Mouse (Mus musculus): ENCODE results near the gene Efna2. TPM values are rescaled to one million over a fixed set of nuclear protein-coding genes. Genes with fewer than 3 reads are reported as not detected.
"Not testable (repeated sequence)": the region's sequence is repeated elsewhere in the genome, so short reads cannot be mapped to it uniquely, and the experiment has no call there.

Efna2 gene
- polyA plus RNA-seq, 1 experiment from 2014 or later: 24.8 TPM

- no peak overlapping the region for H3K9ac ChIP-seq (ENCODE audit: low read depth, low read length)
- H3K9me3 ChIP-seq (ENCODE audit: control insufficient read depth, low read length): no peaks in the 10 kb centered on the region
- peak; percentile 67 for ATAC-seq (ENCODE audit: low FRiP score)
- peak overlapping the region; percentile 19; the same call in 1 of the 2 replicates for H3K27ac ChIP-seq (ENCODE audit: low read depth, low read length)
- peak overlapping the region; percentile 32 for H3K4me2 ChIP-seq (replicated peaks; ENCODE audit: low read depth, low read length)
- H3K36me3 ChIP-seq (ENCODE audit: control insufficient read depth, insufficient read depth, low read length): no peaks in the 10 kb centered on the region
- WGBS: 4% methylated on average over 24 of the region's 24 CpGs
- H3K4me1 ChIP-seq (replicated peaks; ENCODE audit: control insufficient read depth, insufficient read depth, low read length): peaks cover 9% of the 10 kb centered on the region; the same call in 1 of the 2 replicates
- peak; percentile 67 for DNase-seq (ENCODE audit: low spot score)
- H3K4me3 ChIP-seq (ENCODE audit: low read depth, low read length): no peak overlapping the region; the same call in 1 of the 2 replicates
- no peaks in the 10 kb centered on the region for H3K27me3 ChIP-seq (ENCODE audit: control insufficient read depth, insufficient read depth, low read length)
These were observed 29.6 kb downstream of the Efna2 start for GRCm38 (mm10) chr10:80208841-80209371.

GRCm38 (mm10) chr10:80211547-80212103 lies 32.3 kb downstream of the Efna2 start:
- not testable (repeated sequence) for DNase-seq (ENCODE audit: low spot score); H3K36me3 ChIP-seq (ENCODE audit: control insufficient read depth, insufficient read depth, low read length); H3K4me3 ChIP-seq (ENCODE audit: low read depth, low read length); H3K9me3 ChIP-seq (ENCODE audit: control insufficient read depth, low read length); H3K27ac ChIP-seq (ENCODE audit: low read depth, low read length); H3K9ac ChIP-seq (ENCODE audit: low read depth, low read length); H3K27me3 ChIP-seq (ENCODE audit: control insufficient read depth, insufficient read depth, low read length); H3K4me2 ChIP-seq (replicated peaks; ENCODE audit: low read depth, low read length); ATAC-seq (ENCODE audit: low FRiP score)
- WGBS: 76% methylated on average over 7 of the region's 7 CpGs
- H3K4me1 ChIP-seq (replicated peaks; ENCODE audit: control insufficient read depth, insufficient read depth, low read length): peaks cover 12% of the 10 kb centered on the region; the same call in 1 of the 2 replicates

- ATAC-seq (ENCODE audit: low FRiP score): no peak
- WGBS: 14% methylated on average over 16 of the region's 16 CpGs
- no peak overlapping the region for H3K4me3 ChIP-seq (ENCODE audit: low read depth, low read length)
- H3K4me2 ChIP-seq (replicated peaks; ENCODE audit: low read depth, low read length): no peak overlapping the region
- no peak for DNase-seq (ENCODE audit: low spot score)
- no peaks in the 10 kb centered on the region for H3K27me3 ChIP-seq (ENCODE audit: control insufficient read depth, insufficient read depth, low read length)
- H3K4me1 ChIP-seq (replicated peaks; ENCODE audit: control insufficient read depth, insufficient read depth, low read length): peaks cover 4% of the 10 kb centered on the region; the same call in 1 of the 2 replicates
- no peaks in the 10 kb centered on the region for H3K36me3 ChIP-seq (ENCODE audit: control insufficient read depth, insufficient read depth, low read length)
- H3K9me3 ChIP-seq (ENCODE audit: control insufficient read depth, low read length): no peaks in the 10 kb centered on the region
- peak overlapping the region; percentile 57 for H3K9ac ChIP-seq (ENCODE audit: low read depth, low read length)
- peak overlapping the region; percentile 36; the same call in 1 of the 2 replicates for H3K27ac ChIP-seq (ENCODE audit: low read depth, low read length)
These were observed 35.9 kb downstream of the Efna2 start for GRCm38 (mm10) chr10:80215048-80215772.

- DNase-seq (ENCODE audit: low spot score) (no peak), ATAC-seq (ENCODE audit: low FRiP score) (no peak)
- H3K4me2 ChIP-seq (replicated peaks; ENCODE audit: low read depth, low read length): no peak overlapping the region
- 43% methylated on average over 6 of the region's 9 CpGs for WGBS
- H3K27ac ChIP-seq (ENCODE audit: low read depth, low read length): no peak overlapping the region
- H3K36me3 ChIP-seq (ENCODE audit: control insufficient read depth, insufficient read depth, low read length): no peaks in the 10 kb centered on the region
- no peaks in the 10 kb centered on the region for H3K9me3 ChIP-seq (ENCODE audit: control insufficient read depth, low read length)
- H3K4me3 ChIP-seq (ENCODE audit: low read depth, low read length): no peak overlapping the region
- no peaks in the 10 kb centered on the region for H3K27me3 ChIP-seq (ENCODE audit: control insufficient read depth, insufficient read depth, low read length)
- H3K9ac ChIP-seq (ENCODE audit: low read depth, low read length): no peak overlapping the region
- H3K4me1 ChIP-seq (replicated peaks; ENCODE audit: control insufficient read depth, insufficient read depth, low read length): peaks cover under 1% of the 10 kb centered on the region; the same call in 1 of the 2 replicates
These were observed 41.4 kb downstream of the Efna2 start for GRCm38 (mm10) chr10:80220676-80221075.

- H3K4me2 ChIP-seq (replicated peaks; ENCODE audit: low read depth, low read length); H3K36me3 ChIP-seq (ENCODE audit: control insufficient read depth, insufficient read depth, low read length); H3K27me3 ChIP-seq (ENCODE audit: control insufficient read depth, insufficient read depth, low read length); DNase-seq (ENCODE audit: low spot score); H3K9me3 ChIP-seq (ENCODE audit: control insufficient read depth, low read length); H3K4me1 ChIP-seq (replicated peaks; ENCODE audit: control insufficient read depth, insufficient read depth, low read length); H3K4me3 ChIP-seq (ENCODE audit: low read depth, low read length); H3K9ac ChIP-seq (ENCODE audit: low read depth, low read length); ATAC-seq (ENCODE audit: low FRiP score); H3K27ac ChIP-seq (ENCODE audit: low read depth, low read length): not testable (repeated sequence)
- 84% methylated on average over 2 of the region's 2 CpGs for WGBS
These were observed 43.9 kb downstream of the Efna2 start for GRCm38 (mm10) chr10:80223137-80223536.

GRCm38 (mm10) chr10:80226071-80226415 lies 46.8 kb downstream of the Efna2 start:
- Histone ChIP-seq H3K27ac (ENCODE audit: low read depth, low read length) (peak overlapping the region; percentile 90), H3K4me2 (replicated peaks; ENCODE audit: low read depth, low read length) (peak overlapping the region; percentile 93), H3K4me3 (ENCODE audit: low read depth, low read length) (peak overlapping the region; percentile 85), H3K4me1 (replicated peaks; ENCODE audit: control insufficient read depth, insufficient read depth, low read length) (peaks cover 11% of the 10 kb centered on the region), H3K9ac (ENCODE audit: low read depth, low read length) (peak overlapping the region; percentile 45; the same call in 1 of the 2 replicates), H3K36me3 (ENCODE audit: control insufficient read depth, insufficient read depth, low read length) (no peaks in the 10 kb centered on the region), H3K27me3 (ENCODE audit: control insufficient read depth, insufficient read depth, low read length) (no peaks in the 10 kb centered on the region), H3K9me3 (ENCODE audit: control insufficient read depth, low read length) (no peaks in the 10 kb centered on the region)
- WGBS: 1% methylated on average over 14 of the region's 14 CpGs
- DNase-seq (ENCODE audit: low spot score) (no peak), ATAC-seq (ENCODE audit: low FRiP score) (peak; percentile 17)

- Histone ChIP-seq H3K4me2 (replicated peaks; ENCODE audit: low read depth, low read length) (peak within 1 kb of the TSS; percentile 93), H3K4me1 (replicated peaks; ENCODE audit: control insufficient read depth, insufficient read depth, low read length) (peaks cover 11% of the 10 kb centered on the region), H3K9me3 (ENCODE audit: control insufficient read depth, low read length) (no peaks in the 10 kb centered on the region), H3K4me3 (ENCODE audit: low read depth, low read length) (peak within 1 kb of the TSS; percentile 85), H3K27me3 (ENCODE audit: control insufficient read depth, insufficient read depth, low read length) (no peaks in the 10 kb centered on the region), H3K27ac (ENCODE audit: low read depth, low read length) (peak within 1 kb of the TSS; percentile 90), H3K36me3 (ENCODE audit: control insufficient read depth, insufficient read depth, low read length) (no peaks in the 10 kb centered on the region), H3K9ac (ENCODE audit: low read depth, low read length) (peak within 1 kb of the TSS; percentile 95)
- DNase-seq (ENCODE audit: low spot score) (peak; percentile 99), ATAC-seq (ENCODE audit: low FRiP score) (peak; percentile 98)
- WGBS: under 1% methylated on average over 58 of the region's 75 CpGs
These were observed 47.3 kb downstream of the Efna2 start, which contains the start of gene Mum1 for GRCm38 (mm10) chr10:80226416-80227165. Gene Mum1 (plus strand): TSS chr10:80226434.

- peak overlapping the region; percentile 93 for H3K4me2 ChIP-seq (replicated peaks; ENCODE audit: low read depth, low read length)
- peak overlapping the region; percentile 95 for H3K9ac ChIP-seq (ENCODE audit: low read depth, low read length)
- peak overlapping the region; percentile 90; the same call in 1 of the 2 replicates for H3K27ac ChIP-seq (ENCODE audit: low read depth, low read length)
- H3K4me3 ChIP-seq (ENCODE audit: low read depth, low read length): peak overlapping the region; percentile 85
- 11% methylated on average over 10 of the region's 10 CpGs for WGBS
- H3K36me3 ChIP-seq (ENCODE audit: control insufficient read depth, insufficient read depth, low read length): no peaks in the 10 kb centered on the region
- no peaks in the 10 kb centered on the region for H3K9me3 ChIP-seq (ENCODE audit: control insufficient read depth, low read length)
- no peaks in the 10 kb centered on the region for H3K27me3 ChIP-seq (ENCODE audit: control insufficient read depth, insufficient read depth, low read length)
- DNase-seq (ENCODE audit: low spot score): no peak
- peaks cover 11% of the 10 kb centered on the region for H3K4me1 ChIP-seq (replicated peaks; ENCODE audit: control insufficient read depth, insufficient read depth, low read length)
- ATAC-seq (ENCODE audit: low FRiP score): no peak; the same call in 1 of the 2 replicates
These were observed 47.9 kb downstream of the Efna2 start for GRCm38 (mm10) chr10:80227166-80227539.
